Mouse (Mus musculus) left cerebral cortex, adult 2 months (tissue): ENCODE measurements around the gene Tmem94. TPM values are rescaled to one million over a fixed set of nuclear protein-coding genes. Genes with fewer than 3 reads are reported as not detected.

Experiments used
- DNase-seq, 2 experiments: peaks; one replicate each; pipeline ENCODE4 v3.0.0; 2021 to 2022; ENCODE audit warnings: low spot score in 2 of 2, mixed read lengths in 1 of 2; ENCODE audit errors: extremely low spot score in 1 of 2
- H3K27ac ChIP-seq: fragments of 200-600 bp; 2 replicates; pipeline ENCODE4 v1.8.1; 2022
- H3K4me3 ChIP-seq: fragments of 200-600 bp; 2 replicates; pipeline ENCODE4 v1.8.1; 2022
- CTCF ChIP-seq: fragments of 200-600 bp; IDR thresholded peaks from 2 replicates; pipeline ENCODE4 v1.8.1; 2022; ENCODE audit warnings: antibody characterized with exemption, mild to moderate bottlenecking, moderate library complexity
- intact Hi-C: fragments of 180-260 bp; cut with DNase I; formaldehyde crosslinking; loops from one replicate; pipeline ENCODE4 v1.15.1; 2025
- total RNA-seq, 2 experiments: library from RNA; stranded (reverse); gene quantifications; 2 replicates each; pipeline ENCODE4 v1.2.3; 2021

Tmem94 gene
- total RNA-seq, 2 experiments from 2014 or later, result 62.3 to 62.7 TPM

GRCm38 (mm10) chr11:115796898-115797297, 31.7 kb downstream of the Tmem94 start:
- intact Hi-C loops, result no loop called here
- no peak overlapping the region for H3K27ac ChIP-seq
- no peak for DNase-seq
- TF ChIP-seq CTCF, result no peak
- no peak overlapping the region for H3K4me3 ChIP-seq

GRCm38 (mm10) chr11:115797665-115798064, 32.4 kb downstream of the Tmem94 start:
- H3K4me3 ChIP-seq, result no peak overlapping the region
- no peak for DNase-seq
- no peak for TF ChIP-seq CTCF
- no peak overlapping the region for H3K27ac ChIP-seq
- intact Hi-C loops, result no loop called here

GRCm38 (mm10) chr11:115800981-115801380, 35.7 kb downstream of the Tmem94 start:
- Histone ChIP-seq H3K27ac (no peak overlapping the region), H3K4me3 (no peak overlapping the region)
- no peak for DNase-seq
- TF ChIP-seq CTCF, result no peak
- intact Hi-C loops, result no loop called here

GRCm38 (mm10) chr11:115803072-115803709, 38.0 kb downstream of the Tmem94 start:
- TF ChIP-seq CTCF, result no peak
- Histone ChIP-seq H3K27ac (no peak overlapping the region), H3K4me3 (no peak overlapping the region)
- intact Hi-C loops, result no loop called here
- DNase-seq, result no peak

GRCm38 (mm10) chr11:115805005-115805404, 39.8 kb downstream of the Tmem94 start:
- DNase-seq, result no peak
- Histone ChIP-seq H3K27ac (no peak overlapping the region), H3K4me3 (no peak overlapping the region)
- intact Hi-C loops, result no loop called here
- TF ChIP-seq CTCF, result no peak

- intact Hi-C loops, result no loop called here
- no peak for TF ChIP-seq CTCF
- Histone ChIP-seq H3K27ac (no peak overlapping the region), H3K4me3 (no peak overlapping the region)
- DNase-seq, result no peak
These were observed 40.9 kb downstream of the Tmem94 start for GRCm38 (mm10) chr11:115806154-115806553.

GRCm38 (mm10) chr11:115807306-115807705, 42.1 kb downstream of the Tmem94 start:
- intact Hi-C loops, result no loop called here
- Histone ChIP-seq H3K4me3 (no peak overlapping the region), H3K27ac (peak overlapping the region; percentile 67)
- DNase-seq, result no peak
- TF ChIP-seq CTCF, result no peak

- peak overlapping the region; percentile 67 for H3K27ac ChIP-seq
- no peak for DNase-seq
- no peak for TF ChIP-seq CTCF
- intact Hi-C loops, result no loop called here
- no peak overlapping the region for H3K4me3 ChIP-seq
These were observed 42.7 kb downstream of the Tmem94 start for GRCm38 (mm10) chr11:115807971-115808370.

GRCm38 (mm10) chr11:115808696-115809310, 43.6 kb downstream of the Tmem94 start:
- DNase-seq, result no peak
- intact Hi-C loops, result no loop called here
- Histone ChIP-seq H3K27ac (peak overlapping the region; percentile 71), H3K4me3 (no peak overlapping the region)
- TF ChIP-seq CTCF, result no peak

- no peak for DNase-seq
- Histone ChIP-seq H3K27ac (peak overlapping the region; percentile 71), H3K4me3 (no peak overlapping the region; the same call in 1 of the 2 replicates)
- TF ChIP-seq CTCF, result no peak; the same call in 1 of the 2 replicates
- intact Hi-C loops, result no loop called here
These were observed 44.1 kb downstream of the Tmem94 start for GRCm38 (mm10) chr11:115809311-115809781.

GRCm38 (mm10) chr11:115810377-115810776, 45.1 kb downstream of the Tmem94 start:
- DNase-seq, result no peak
- Histone ChIP-seq H3K4me3 (peak overlapping the region; percentile 73), H3K27ac (peak overlapping the region; percentile 61)
- intact Hi-C loops, result loop anchor here (10.0 kb wide), 1 partner anchor 316 kb away; the partner anchor contains the start of gene Nt5c
- no peak for TF ChIP-seq CTCF

GRCm38 (mm10) chr11:115811381-115812093, 46.3 kb downstream of the Tmem94 start:
- no peak for DNase-seq
- peak overlapping the region; percentile 73 for H3K4me3 ChIP-seq
- H3K27ac ChIP-seq, result peak overlapping the region; percentile 61
- intact Hi-C loops, result loop anchor here (2.0 to 10.0 kb wide), 2 partner anchors 31 to 317 kb away; partner anchors contain the start of gene Nt5c
- TF ChIP-seq CTCF, result no peak
